Mouse (Mus musculus) CH12.LX (cell line): Measurements from ENCODE around the gene 1700024P04Rik. TPM values are rescaled to one million over a fixed set of nuclear protein-coding genes. Genes with fewer than 3 reads are reported as not detected.

ENCODE experiments used
- DNase-seq: peaks from one replicate; pipeline ENCODE4 v3.0.0-alpha.2; 2013; ENCODE audit errors: extremely low read depth
- H3K27ac ChIP-seq: 2 replicates; pipeline ENCODE4 v1.5.1; 2012; ENCODE audit warnings: low read depth, mild to moderate bottlenecking, control low read depth, moderate library complexity; ENCODE audit not compliant: insufficient read depth
- H3K27me3 ChIP-seq: replicated peaks from 2 replicates; pipeline ENCODE3; 2012; ENCODE audit warnings: inconsistent platforms
- H3K36me3 ChIP-seq, 2 experiments: replicated peaks in 1 of 2; 2 replicates each; pipeline versions ENCODE3 to v1.6.1; 2012; ENCODE audit warnings: inconsistent platforms in 1 of 2, low read length in 1 of 2, mild to moderate bottlenecking in 1 of 2, mixed read lengths in 1 of 2, moderate library complexity in 1 of 2; ENCODE audit not compliant: control insufficient read depth in 1 of 2, insufficient read depth in 1 of 2
- H3K4me1 ChIP-seq, 2 experiments: 2 replicates each; pipeline ENCODE4 v1.6.1; 2012; ENCODE audit warnings: inconsistent platforms in 1 of 2, moderate library complexity in 1 of 2; ENCODE audit not compliant: insufficient read depth in 2 of 2, control insufficient read depth in 1 of 2
- H3K4me2 ChIP-seq: 2 replicates; pipeline ENCODE4 v1.6.1; 2012; ENCODE audit warnings: low read depth, mild to moderate bottlenecking, control low read depth; ENCODE audit not compliant: poor library complexity, insufficient read depth, severe bottlenecking
- H3K4me3 ChIP-seq, 3 experiments: fragments of 150-350 bp in 1 of 3; sonication (generic) in 1 of 3; replicated peaks in 1 of 3; 2 replicates each; pipeline versions ENCODE3 to v1.5.1; 2011 to 2012; ENCODE audit warnings: low read depth in 2 of 3, low read length in 2 of 3, mild to moderate bottlenecking in 2 of 3, moderate library complexity in 2 of 3, control low read depth in 1 of 3, improper control_type of control experiment in 1 of 3, inconsistent platforms in 1 of 3, mixed read lengths in 1 of 3; ENCODE audit not compliant: poor library complexity in 1 of 3
- H3K79me2 ChIP-seq: replicated peaks from 2 replicates; pipeline ENCODE4 v1.6.1; 2012; ENCODE audit warnings: mild to moderate bottlenecking, moderate library complexity; ENCODE audit not compliant: control insufficient read depth, poor library complexity, insufficient read depth, severe bottlenecking; ENCODE audit errors: extremely low read depth
- H3K9ac ChIP-seq: 2 replicates; pipeline ENCODE4 v1.6.1; 2012; ENCODE audit warnings: low read depth, mild to moderate bottlenecking, control low read depth, moderate library complexity; ENCODE audit not compliant: insufficient read depth
- H3K9me3 ChIP-seq: replicated peaks from 2 replicates; pipeline ENCODE3; 2012; ENCODE audit warnings: low read length, inconsistent platforms, mixed read lengths
- CHD1 ChIP-seq: IDR thresholded peaks from 2 replicates; pipeline ENCODE4 v1.6.1; 2012; ENCODE audit warnings: low read depth, low read length, improper control_type of control experiment, inconsistent platforms
- CTCF ChIP-seq, 2 experiments: IDR thresholded peaks in 1 of 2; conservative IDR thresholded peaks in 1 of 2; 2 replicates each; pipeline ENCODE4 v1.5.1; 2011 to 2012; ENCODE audit warnings: low read depth in 2 of 2, low read length in 2 of 2, improper control_type of control experiment in 1 of 2, inconsistent platforms in 1 of 2, mild to moderate bottlenecking in 1 of 2, moderate library complexity in 1 of 2
- E2F4 ChIP-seq: IDR thresholded peaks from 2 replicates; pipeline ENCODE4 v1.6.1; 2011; ENCODE audit warnings: low read depth, low read length, improper control_type of control experiment; ENCODE audit not compliant: insufficient replicate concordance
- ELF1 ChIP-seq: IDR thresholded peaks from 2 replicates; pipeline ENCODE4 v1.6.1; 2014; ENCODE audit warnings: low read depth, mild to moderate bottlenecking, inconsistent platforms, low read length, improper control_type of control experiment
- ETS1 ChIP-seq: conservative IDR thresholded peaks from 2 replicates; pipeline ENCODE4 v1.6.1; 2012; ENCODE audit warnings: low read depth, mild to moderate bottlenecking, inconsistent platforms, low read length, improper control_type of control experiment, moderate library complexity
- GABPA ChIP-seq: IDR thresholded peaks from 2 replicates; pipeline ENCODE4 v1.6.1; 2012; ENCODE audit warnings: low read depth, low read length, improper control_type of control experiment, inconsistent platforms; ENCODE audit not compliant: insufficient replicate concordance
- HCFC1 ChIP-seq: IDR thresholded peaks from 2 replicates; pipeline ENCODE4 v1.6.1; 2012; ENCODE audit warnings: low read depth, mild to moderate bottlenecking, inconsistent platforms, low read length, improper control_type of control experiment
- IRF4 ChIP-seq: IDR thresholded peaks from 2 replicates; pipeline ENCODE4 v1.6.1; 2014; ENCODE audit warnings: low read depth, mild to moderate bottlenecking, inconsistent platforms, low read length, improper control_type of control experiment
- JUN ChIP-seq: IDR thresholded peaks from 2 replicates; pipeline ENCODE4 v1.6.1; 2011; ENCODE audit warnings: low read depth, mild to moderate bottlenecking, low read length, improper control_type of control experiment, moderate library complexity; ENCODE audit not compliant: insufficient read depth
- JUND ChIP-seq: conservative IDR thresholded peaks from 2 replicates; pipeline ENCODE4 v1.6.1; 2011; ENCODE audit warnings: low read depth, low read length, improper control_type of control experiment
- KAT2A ChIP-seq: IDR thresholded peaks from 2 replicates; pipeline ENCODE4 v1.6.1; 2012; ENCODE audit warnings: low read length, improper control_type of control experiment, inconsistent platforms; ENCODE audit not compliant: insufficient replicate concordance
- MAX ChIP-seq: IDR thresholded peaks from 2 replicates; pipeline ENCODE4 v1.6.1; 2011; ENCODE audit warnings: low read length, improper control_type of control experiment
- MEF2A ChIP-seq: IDR thresholded peaks from 2 replicates; pipeline ENCODE4 v1.6.1; 2014; ENCODE audit warnings: low read depth, mild to moderate bottlenecking, inconsistent platforms, low read length, improper control_type of control experiment, borderline replicate concordance
- MXI1 ChIP-seq: IDR thresholded peaks from 2 replicates; pipeline ENCODE4 v1.6.1; 2011; ENCODE audit warnings: mild to moderate bottlenecking, low read depth, low read length, improper control_type of control experiment
- MYC ChIP-seq: IDR thresholded peaks from 2 replicates; pipeline ENCODE4 v1.6.1; 2011; ENCODE audit warnings: low read depth, mild to moderate bottlenecking, improper control_type of control experiment, low read length
- NELFE ChIP-seq: IDR thresholded peaks from 2 replicates; pipeline ENCODE4 v1.6.1; 2011; ENCODE audit warnings: low read depth, low read length, improper control_type of control experiment
- NRF1 ChIP-seq: IDR thresholded peaks from 2 replicates; pipeline ENCODE4 v1.6.1; 2014; ENCODE audit warnings: low read depth, mild to moderate bottlenecking, inconsistent platforms, low read length, improper control_type of control experiment, moderate library complexity
- PAX5 ChIP-seq: IDR thresholded peaks from 2 replicates; pipeline ENCODE4 v1.6.1; 2012; ENCODE audit warnings: low read length, inconsistent platforms, mixed read lengths
- POLR2A ChIP-seq: IDR thresholded peaks from 2 replicates; pipeline ENCODE4 v1.6.1; 2011; ENCODE audit warnings: low read depth, mild to moderate bottlenecking, improper control_type of control experiment, low read length
- RCOR1 ChIP-seq: conservative IDR thresholded peaks from 2 replicates; pipeline ENCODE4 v1.6.1; 2012; ENCODE audit warnings: low read depth, mild to moderate bottlenecking, inconsistent platforms, low read length, improper control_type of control experiment
- SIN3A ChIP-seq: IDR thresholded peaks from 2 replicates; pipeline ENCODE4 v1.6.1; 2012; ENCODE audit warnings: low read length, improper control_type of control experiment, inconsistent platforms
- SMC3 ChIP-seq: IDR thresholded peaks from 2 replicates; pipeline ENCODE4 v1.6.1; 2011; ENCODE audit warnings: low read depth, low read length, improper control_type of control experiment
- TBP ChIP-seq: conservative IDR thresholded peaks from 2 replicates; pipeline ENCODE4 v1.6.1; 2011; ENCODE audit warnings: low read depth, low read length, improper control_type of control experiment
- TCF12 ChIP-seq: IDR thresholded peaks from 2 replicates; pipeline ENCODE4 v1.6.1; 2014; ENCODE audit warnings: low read depth, mild to moderate bottlenecking, inconsistent platforms, low read length, improper control_type of control experiment
- UBTF ChIP-seq: IDR thresholded peaks from 2 replicates; pipeline ENCODE4 v1.6.1; 2012; ENCODE audit warnings: low read depth, mild to moderate bottlenecking, inconsistent platforms, low read length, improper control_type of control experiment, moderate library complexity
- USF2 ChIP-seq: conservative IDR thresholded peaks from 2 replicates; pipeline ENCODE4 v1.6.1; 2011; ENCODE audit warnings: low read depth, low read length, improper control_type of control experiment
- ZC3H11A ChIP-seq: IDR thresholded peaks from 2 replicates; pipeline ENCODE4 v1.6.1; 2012; ENCODE audit warnings: low read depth, mild to moderate bottlenecking, inconsistent platforms, low read length, improper control_type of control experiment
- ZMIZ1 ChIP-seq: IDR thresholded peaks from 2 replicates; pipeline ENCODE4 v1.6.1; 2012; ENCODE audit warnings: low read depth, mild to moderate bottlenecking, inconsistent platforms, low read length, improper control_type of control experiment
- dilution Hi-C: fragments of 300-500 bp; cut with MboI; formaldehyde crosslinking; loops from 2 replicates; pipeline ENCODE4 v1.14.3; 2020; ENCODE audit warnings: low sequenced_read_pairs; ENCODE audit not compliant: extremely low pct_unique_long_range_greater_than_20kb, extremely low pct_ligation_motif_present
- in situ Hi-C: fragments of 300-500 bp; cut with MboI; formaldehyde crosslinking; loops from 3 replicates; pipeline ENCODE4 v1.14.3; 2019; ENCODE audit warnings: low sequenced_read_pairs, low pct_ligation_motif_present, low pct_unique_long_range_greater_than_20kb, mixed read lengths
- polyA plus RNA-seq: library from polyadenylated mRNA; unstranded; fragments of >175 nt; gene quantifications from 2 replicates; pipeline ENCODE4 v1.2.1, GENCODE M21; 2012; ENCODE audit warnings: low read depth; ENCODE audit not compliant: insufficient read length
- total RNA-seq, 2 experiments: library from RNA; depleted of rRNA; stranded (reverse); fragments of 300-350 nt in 1 of 2; fragments of >200 nt in 1 of 2; gene quantifications; 2 replicates each; pipeline ENCODE4 v1.2.3; 2012 to 2014

1700024P04Rik gene
- total and polyA plus RNA-seq, 3 experiments = not detected

- no peak overlapping the region for H3K4me2 ChIP-seq
- peaks cover 5 to 29% of the 10 kb centered on the region in 2 experiments; a peak in 3 of 4 replicates for H3K4me1 ChIP-seq
- no peak overlapping the region for H3K4me3 ChIP-seq
- no peaks in the 10 kb centered on the region for H3K9me3 ChIP-seq
- no peaks in the 10 kb centered on the region for H3K27me3 ChIP-seq
- no peak for DNase-seq
- in situ Hi-C loops = no loop called here
- H3K79me2 ChIP-seq = no peaks in the 10 kb centered on the region
- H3K36me3 ChIP-seq = no peaks in the 10 kb centered on the region
- no peak for TF ChIP-seq NRF1
- no peak for TF ChIP-seq ZC3H11A
- no peak for TF ChIP-seq KAT2A
- no peak for TF ChIP-seq CHD1
- no peak for TF ChIP-seq MYC
- no peak for TF ChIP-seq UBTF
- TF ChIP-seq ELF1 = no peak
- TF ChIP-seq JUND = no peak
- no peak for TF ChIP-seq E2F4
- no peak for TF ChIP-seq HCFC1
- no peak for TF ChIP-seq RCOR1
- no peak for TF ChIP-seq JUN
- TF ChIP-seq GABPA = no peak
- no peak for TF ChIP-seq TBP
- TF ChIP-seq PAX5 = no peak
- TF ChIP-seq NELFE = no peak
- no peak for TF ChIP-seq USF2
- TF ChIP-seq ZMIZ1 = no peak
- no peak for TF ChIP-seq SMC3
- no peak for TF ChIP-seq MXI1
- no peak overlapping the region for H3K9ac ChIP-seq
- H3K27ac ChIP-seq = no peak overlapping the region
- dilution Hi-C loops = no loop called here
Measured at GRCm38 (mm10) chr13:98972090-98972489, 12.3 kb downstream of the 1700024P04Rik start.

GRCm38 (mm10) chr13:98971641-98972040 is 12.7 kb downstream of the 1700024P04Rik start:
- Histone ChIP-seq H3K9me3 (no peaks in the 10 kb centered on the region), H3K27me3 (no peaks in the 10 kb centered on the region), H3K4me2 (no peak overlapping the region), H3K27ac (no peak overlapping the region), H3K36me3 (no peaks in the 10 kb centered on the region), H3K79me2 (no peaks in the 10 kb centered on the region), H3K4me1 (peaks cover 5 to 33% of the 10 kb centered on the region in 2 experiments; a peak in 3 of 4 replicates), H3K9ac (no peak overlapping the region), H3K4me3 (no peak overlapping the region)
- in situ Hi-C loops = no loop called here
- DNase-seq = no peak
- TF ChIP-seq TCF12 (no peak), MYC (no peak), NRF1 (no peak), KAT2A (no peak), MEF2A (no peak), MAX (no peak), NELFE (no peak), CTCF (conservative IDR thresholded peaks at IDR 0.05 in 1 of 2, IDR thresholded peaks at IDR 0.05 in 1 of 2; ENCODE audit: low read depth in 2 of 2, low read length in 2 of 2) (no peak), IRF4 (no peak), ETS1 (no peak), SMC3 (no peak), UBTF (no peak), MXI1 (no peak), E2F4 (no peak), RCOR1 (no peak), POLR2A (no peak), PAX5 (no peak), SIN3A (no peak)
- dilution Hi-C loops = no loop called here
